Mouse (Mus musculus): ENCODE results near the gene Spag17.
A peak's percentile ranks its signal among the peaks of the same experiment; 100 is the strongest.

Spag17 gene

DNA sequence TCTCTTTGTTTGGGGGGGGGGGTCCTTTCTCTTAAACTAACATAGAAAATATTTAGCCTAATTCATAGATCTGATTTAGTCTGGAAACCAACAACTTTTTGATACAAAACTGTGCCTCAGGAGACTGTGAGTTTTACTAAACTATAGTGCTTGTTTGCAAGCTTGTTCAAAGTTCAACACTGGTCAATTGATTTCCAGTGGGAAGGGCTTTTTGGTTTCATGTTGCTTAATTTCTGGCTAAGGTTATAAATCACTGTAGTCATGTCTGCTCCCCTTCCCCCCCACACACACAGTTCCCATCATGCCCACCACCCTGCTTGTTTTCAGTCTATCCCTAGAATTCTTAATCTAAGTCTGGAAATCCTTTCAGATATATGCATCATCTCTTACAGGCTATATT lies 279.8 kb downstream of the Spag17 start:
- DNase-seq = no peak

DNA sequence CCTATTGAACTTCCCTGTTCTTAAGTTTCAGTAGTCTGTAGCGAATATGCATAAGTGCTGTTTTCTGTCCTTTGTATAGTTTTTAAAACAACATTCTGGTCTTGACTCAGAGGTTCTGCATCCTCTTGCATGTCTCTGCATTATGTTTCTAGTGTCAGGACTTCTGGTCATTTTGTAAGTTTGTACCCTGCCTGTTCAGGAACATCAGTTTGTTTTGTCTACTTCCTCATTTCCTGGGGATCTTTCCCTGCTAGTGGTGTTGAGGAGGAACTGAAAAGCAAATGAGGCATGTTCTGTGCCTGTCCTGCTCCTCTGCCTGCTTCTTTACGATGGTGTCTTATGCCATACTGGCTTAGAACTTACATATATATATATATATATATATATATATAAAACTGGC lies 290.8 kb downstream of the Spag17 start:
- no peak for DNase-seq

DNA sequence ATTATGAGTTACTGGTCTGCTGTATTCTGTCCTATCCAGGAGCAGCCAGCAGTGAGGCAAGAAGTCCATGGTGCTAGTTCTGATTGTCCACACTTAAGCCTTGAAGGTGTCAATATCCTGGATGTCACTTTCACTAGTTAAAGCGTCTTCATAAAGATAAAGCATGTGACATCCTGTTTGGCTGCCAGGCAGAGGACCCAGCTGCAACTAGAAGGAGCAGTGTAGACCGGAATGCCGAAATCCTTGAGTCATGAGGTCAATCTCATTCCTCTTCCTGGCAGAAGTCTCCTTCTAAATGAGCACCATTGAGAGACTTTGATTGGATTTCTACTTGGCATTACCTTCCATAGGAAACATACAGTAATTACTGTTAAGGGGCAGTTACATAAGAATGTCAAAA lies 295.3 kb downstream of the Spag17 start:
- no peak for DNase-seq

DNA sequence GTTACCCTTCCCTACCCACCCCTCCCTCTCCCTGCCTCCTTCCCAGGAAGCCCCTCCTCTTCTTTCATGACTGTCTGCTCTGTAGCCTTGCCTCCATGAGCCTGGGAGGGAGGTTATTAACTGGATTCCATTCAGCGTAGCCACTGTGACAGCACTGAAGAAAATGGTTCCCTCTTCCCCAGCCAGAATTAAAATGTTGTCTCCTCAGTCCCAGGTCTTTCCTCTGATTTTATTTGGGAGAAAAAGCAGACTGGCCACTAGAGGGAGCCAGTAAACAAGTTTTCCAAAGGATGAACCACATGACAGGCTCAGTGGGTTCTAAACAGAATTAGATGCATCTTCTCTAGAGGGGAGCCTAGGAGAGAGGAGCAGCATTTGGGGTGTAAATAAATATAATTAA lies 304.2 kb downstream of the Spag17 start:
- DNase-seq = peak; percentile 85 to 92

DNA sequence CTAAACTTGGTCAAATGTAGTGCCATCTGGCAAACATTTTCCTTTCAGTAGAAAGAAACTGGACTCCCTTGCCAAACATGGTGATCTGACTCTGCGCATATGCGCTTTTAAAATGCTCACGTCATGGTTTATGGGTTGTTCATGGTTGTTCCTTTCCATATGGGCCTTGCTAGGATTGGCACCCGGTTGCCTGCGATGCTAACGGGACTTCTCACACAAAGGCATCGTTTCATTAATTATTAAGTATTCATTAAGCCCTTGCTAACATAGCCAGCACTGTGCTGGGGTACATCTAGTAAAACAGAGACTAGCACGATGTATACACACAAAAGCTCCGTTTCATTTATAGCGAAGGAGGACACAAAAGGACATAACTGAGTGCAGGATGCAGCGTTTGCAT lies 304.7 kb downstream of the Spag17 start:
- DNase-seq = no peak
